Mouse (Mus musculus): ENCODE data around the gene Oprd1.

DNA sequence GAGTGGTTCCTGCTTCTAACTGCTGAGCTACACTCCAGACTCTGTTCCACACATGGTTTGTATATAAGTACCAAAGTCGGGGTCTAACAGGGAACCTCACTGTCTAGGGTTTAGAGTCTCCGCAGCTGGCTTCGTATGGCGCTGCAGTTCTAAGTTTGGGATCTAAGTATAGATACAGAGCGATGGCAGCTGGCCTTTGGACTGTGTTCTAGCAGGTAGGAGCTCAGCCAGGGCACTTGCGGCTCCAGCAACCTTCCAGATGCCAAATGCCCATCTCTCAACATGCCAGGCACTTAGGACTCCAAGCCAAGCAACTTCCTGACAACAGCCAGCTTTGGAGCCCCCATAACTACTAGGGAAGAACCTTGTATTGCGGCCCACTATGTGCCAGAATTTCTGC, 36.1 kb downstream of the Oprd1 start:
- TF ChIP-seq CTCF (IDR thresholded peaks at IDR 0.05; ENCODE audit: control insufficient read depth, insufficient read depth, insufficient read length), result no peak
- no peak for TF ChIP-seq MYOD1 (IDR thresholded peaks at IDR 0.05; ENCODE audit: control insufficient read depth, insufficient read length, low read depth)
- TF ChIP-seq FOSL1 (IDR thresholded peaks at IDR 0.05; ENCODE audit: insufficient read depth, low read length, poor library complexity, severe bottlenecking), result no peak
- no peak for TF ChIP-seq USF1 (IDR thresholded peaks at IDR 0.05; ENCODE audit: low read depth)
- no peak for TF ChIP-seq MAX (IDR thresholded peaks at IDR 0.05)
- no peak for TF ChIP-seq MYOG (IDR thresholded peaks at IDR 0.05; ENCODE audit: control insufficient read depth, extremely low read depth, insufficient read length)
